Mouse (Mus musculus) heart, postnatal 0 days (tissue): ENCODE data around the gene Setd3.

Experiments used
- CTCF ChIP-seq: IDR thresholded peaks from 2 replicates; pipeline ENCODE4 v1.5.1; 2016; ENCODE audit warnings: antibody characterized with exemption, control low read depth, low read depth
- EP300 ChIP-seq: IDR thresholded peaks from 2 replicates; pipeline ENCODE4 v1.6.1; 2016; ENCODE audit warnings: antibody characterized with exemption, low read depth

DNA sequence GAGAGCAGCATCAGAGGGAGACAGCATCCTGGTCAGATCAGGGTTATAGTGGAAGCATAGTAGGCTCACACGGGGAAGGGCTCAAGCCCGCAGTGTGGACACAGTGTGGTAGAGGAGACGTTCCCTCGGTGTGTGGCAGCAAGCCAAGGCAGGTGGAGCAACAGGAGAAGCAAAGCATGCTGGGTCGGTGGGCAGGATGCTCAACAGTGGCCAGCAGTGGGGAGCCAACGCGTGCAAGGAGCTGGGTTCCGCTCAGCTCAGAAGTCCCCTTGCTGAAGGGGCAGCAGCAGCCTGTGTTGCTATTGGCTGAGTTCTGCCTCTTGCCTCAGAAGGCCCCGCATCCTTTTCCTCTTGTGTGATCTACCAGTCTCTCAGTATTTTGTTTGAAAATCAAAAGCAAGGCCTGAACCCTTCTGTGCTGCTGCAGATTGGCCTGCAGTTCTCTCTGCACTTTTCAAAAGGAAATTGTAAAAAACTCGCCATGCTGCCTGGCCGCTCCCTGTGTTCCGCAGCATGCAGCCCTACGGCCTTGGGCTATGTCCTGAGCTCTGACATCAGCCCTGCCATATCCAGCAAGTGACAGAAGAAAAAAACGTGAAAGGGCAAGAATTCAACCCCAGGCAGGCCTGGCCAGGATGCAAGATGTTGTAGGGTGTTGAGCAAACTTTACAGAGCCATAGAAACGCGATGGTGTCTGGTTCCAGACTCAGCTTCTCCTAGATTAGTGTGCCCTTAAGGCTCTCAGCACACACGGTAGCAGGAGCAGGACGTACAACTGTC lies 80.7 kb downstream of the Setd3 start:
- no peak for TF ChIP-seq CTCF
- TF ChIP-seq EP300 = no peak
